12 mouse cellular contexts compared by ENCODE assay signal in genomic region chr11:97207011-97207422, GRCm38 (mm10). TPM values are rescaled to one million over a fixed set of nuclear protein-coding genes. Genes with fewer than 3 reads are reported as not detected.
DNase-seq lines count a peak whose midpoint lies in the region; ATAC-seq lines count a peak whose summit lies in the region.
"Had no signal": no experiment of that assay in that cellular context is flagged by ENCODE, and none has a peak within 500 bp of the region (broad histone marks: within the 10 kb centered on the region; RNA-seq: fewer than 3 reads in every experiment).

No protein-coding gene starts in this region.

- ATAC-seq in intestine, embryonic 14.5 days (replicated peaks; ENCODE audit: low FRiP score, low TSS enrichment, low read depth): peak; percentile 29; the same call in 1 of the 2 replicates

- no peak overlapping the region for H3K4me3 ChIP-seq in intestine, embryonic 14.5 days (ENCODE audit: low read depth, low read length)
- H3K4me3 ChIP-seq: embryonic facial prominence, embryonic 13.5 days; limb, embryonic 13.5 days; midbrain, embryonic 12.5 days had no signal

- peaks cover 48% of the 10 kb centered on the region for H3K36me3 ChIP-seq in intestine, embryonic 14.5 days (ENCODE audit: control insufficient read depth, insufficient read depth, low read length)

- no peak overlapping the region for H3K9ac ChIP-seq in intestine, embryonic 14.5 days (ENCODE audit: low read length)
- H3K9ac ChIP-seq: embryonic facial prominence, embryonic 13.5 days; limb, embryonic 13.5 days; midbrain, embryonic 12.5 days had no signal

- no peak overlapping the region for H3K27ac ChIP-seq in intestine, embryonic 14.5 days (ENCODE audit: low read depth)
- H3K27ac ChIP-seq: embryonic facial prominence, embryonic 13.5 days; limb, embryonic 13.5 days; midbrain, embryonic 12.5 days had no signal

- H3K4me1 ChIP-seq in intestine, embryonic 14.5 days (replicated peaks; ENCODE audit: control insufficient read depth, insufficient read depth, low read length): no peaks in the 10 kb centered on the region
- H3K4me1 ChIP-seq: embryonic facial prominence, embryonic 13.5 days; midbrain, embryonic 12.5 days had no signal

- no peak overlapping the region for H3K4me2 ChIP-seq in intestine, embryonic 14.5 days (ENCODE audit: low read length)
- H3K4me2 ChIP-seq: embryonic facial prominence, embryonic 13.5 days; limb, embryonic 13.5 days; midbrain, embryonic 12.5 days had no signal

- no peaks in the 10 kb centered on the region for H3K27me3 ChIP-seq in intestine, embryonic 14.5 days (replicated peaks; ENCODE audit: control insufficient read depth, insufficient read depth, low read length)
- H3K27me3 ChIP-seq: embryonic facial prominence, embryonic 13.5 days; limb, embryonic 13.5 days; midbrain, embryonic 12.5 days had no signal

- WGBS in intestine, embryonic 14.5 days: 76% methylated on average over 8 of the region's 8 CpGs

- no peaks in the 10 kb centered on the region for H3K9me3 ChIP-seq in intestine, embryonic 14.5 days (ENCODE audit: control insufficient read depth, low read length)
- H3K9me3 ChIP-seq: embryonic facial prominence, embryonic 13.5 days; limb, embryonic 13.5 days; midbrain, embryonic 12.5 days had no signal

- peak; percentile 7 to 10 for DNase-seq in layer of hippocampus, postnatal 36 days
- no peak for DNase-seq in layer of hippocampus, adult 11-12 months (ENCODE audit: low spot score)
- DNase-seq in NIH3T3 (ENCODE audit: low read depth): peak; percentile 86
- no peak for DNase-seq in intestine, embryonic 14.5 days (ENCODE audit: low spot score)
- peak; percentile 29 to 41 for DNase-seq in right cerebral cortex, postnatal 10 days (ENCODE audit: low spot score in 2 of 2)
- no peak for DNase-seq in spleen, postnatal 36 days (ENCODE audit: low spot score in 2 of 2)
- DNase-seq in adrenal gland, adult (ENCODE audit: inconsistent age in 2 of 2, low spot score in 1 of 2): no peak
- no peak for DNase-seq in gastrocnemius, postnatal 10 days
- DNase-seq: thymus, postnatal 25 days had no signal

RNA-seq across cellular contexts. Expression of gene Kpnb1, which starts 19.3 kb away (rescaled TPM):
- total RNA-seq in layer of hippocampus, postnatal 36 days (2021): 100 to 1,000 TPM; 128 to 132 TPM
- polyA plus RNA-seq in intestine, embryonic 14.5 days (2014; fragmentation: Nextera tagmentation; extraction: Ambion mirVana): 79.9 and 86.0 TPM in 2 replicates
- total RNA-seq in gastrocnemius, postnatal 10 days (2021): 10 to 100 TPM; 72.9 to 87.5 TPM

RNA-seq across cellular contexts. Expression of gene Tbkbp1, which starts 55.7 kb away (rescaled TPM):
- 10 to 100 TPM; 83.8 to 94.3 TPM for total RNA-seq in layer of hippocampus, postnatal 36 days (2021)
- polyA plus RNA-seq in intestine, embryonic 14.5 days (2014; fragmentation: Nextera tagmentation; extraction: Ambion mirVana): 3.2 and 3.9 TPM in 2 replicates
- 1 to 10 TPM; 7.1 to 9.9 TPM for total RNA-seq in gastrocnemius, postnatal 10 days (2021)

Comparison
In these comparisons a context has a peak if more than half of its experiments do, and no peak if none do; other contexts are left out.
1. DNase-seq: peak in layer of hippocampus, postnatal 36 days (2 of 2), NIH3T3 (single experiment) and right cerebral cortex, postnatal 10 days (2 of 2); none in layer of hippocampus, adult 11-12 months (single experiment), intestine, embryonic 14.5 days (single experiment), spleen, postnatal 36 days (0 of 2), adrenal gland, adult (0 of 2) and gastrocnemius, postnatal 10 days (single experiment).
2. RNA of gene Tbkbp1, which starts 55.7 kb away (total RNA-seq): 83.8 to 94.3 TPM in layer of hippocampus, postnatal 36 days; 7.1 to 9.9 TPM in gastrocnemius, postnatal 10 days; every median in the first group is over 4 times any median in the second.